Mouse (Mus musculus) lung, postnatal 0 days (tissue): ENCODE results near the gene Ppil4.

ENCODE experiments used
- CTCF ChIP-seq: IDR thresholded peaks from 2 replicates; pipeline ENCODE4 v1.5.1; 2016; ENCODE audit warnings: antibody characterized with exemption, mild to moderate bottlenecking
- EP300 ChIP-seq: IDR thresholded peaks from 2 replicates; pipeline ENCODE4 v1.6.1; 2016; ENCODE audit warnings: antibody characterized with exemption, mild to moderate bottlenecking, control low read depth

GRCm38 (mm10) chr10:7775421-7775820 is 17.3 kb upstream of the Ppil4 start:
- TF ChIP-seq CTCF (no peak), EP300 (no peak)
